Mouse (Mus musculus) B cell, adult (primary cell): ENCODE measurements around the gene Leprot. TPM values are rescaled to one million over a fixed set of nuclear protein-coding genes. Genes with fewer than 3 reads are reported as not detected.

ENCODE experiments used
- total RNA-seq: library from RNA; stranded (reverse); gene quantifications from 4 replicates; pipeline ENCODE4 v1.2.4, GENCODE M21; 2023; ENCODE audit not compliant: inconsistent age

Gene Leprot
- total RNA-seq, result 25.3 to 27.6 TPM (median 26.3 TPM) in 4 replicates

DNA sequence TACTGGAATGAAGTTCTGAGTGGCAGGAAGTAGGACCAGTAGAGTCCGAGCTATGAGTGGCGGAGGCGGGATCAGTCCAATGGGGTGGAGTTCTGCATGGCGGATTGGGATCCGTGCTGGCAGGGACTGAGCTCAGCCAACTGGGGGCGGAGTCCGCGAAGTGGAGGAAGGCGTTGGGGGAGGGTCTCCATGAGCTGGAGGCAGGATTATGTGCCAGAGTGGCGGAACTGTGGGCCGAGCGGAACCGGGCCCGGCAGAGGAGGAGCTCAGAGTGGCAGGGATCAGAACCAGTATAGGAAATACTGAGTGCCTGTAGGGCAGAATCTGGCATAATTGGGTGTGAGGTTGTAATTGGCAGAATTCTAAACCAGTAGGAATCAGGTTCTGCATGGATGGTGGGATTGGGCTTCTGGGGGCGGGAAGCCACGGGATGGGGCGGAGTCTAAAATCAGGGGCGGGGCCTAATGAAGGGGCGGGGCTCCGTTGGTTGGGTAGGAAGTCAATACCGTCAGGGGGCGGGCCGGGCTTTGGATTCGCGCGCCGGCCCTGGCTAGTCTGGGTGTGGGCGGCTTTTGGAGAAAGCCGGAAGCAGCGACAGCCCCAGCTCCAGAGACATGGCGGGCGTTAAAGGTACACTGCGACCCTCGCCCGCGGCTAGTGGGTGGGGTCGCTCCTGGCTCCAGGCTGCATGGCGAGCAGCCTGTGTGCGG, at the start of gene Leprot:
TSS of gene Leprot (plus strand) at position 523 of the 710 bp plus-strand sequence.

Other genes starting within 250 kb of the Leprot start
- gene Ak4, start 228.4 kb upstream of the Leprot start, total RNA-seq, result 0.15 to 0.93 TPM (median 0.48 TPM) in 3 of 4 replicates, not detected in the other
- 0.10 to 0.19 TPM in 2 of 4 replicates, not detected in the others for gene Dnajc6, start 151.1 kb upstream of the Leprot start, total RNA-seq
- 0.24 to 0.72 TPM in 2 of 4 replicates, not detected in the others for gene Lepr, start 69.7 kb downstream of the Leprot start, total RNA-seq
- gene B020004J07Rik, start 196.3 kb downstream of the Leprot start, total RNA-seq, result not detected in 4 replicates
- gene C130073F10Rik, start 246.1 kb downstream of the Leprot start, total RNA-seq, result not detected in 4 replicates